Mouse (Mus musculus) c-Kit-positive CD71-positive TER-119-positive erythroid progenitor cells, embryonic 14.5 days (primary cell): Measurements from ENCODE around the gene Inpp5d.

Experiments
- DNase-seq: peaks from one replicate; pipeline ENCODE4 v3.0.0-alpha.2; 2013; ENCODE audit warnings: low spot score

The Inpp5d gene

DNA sequence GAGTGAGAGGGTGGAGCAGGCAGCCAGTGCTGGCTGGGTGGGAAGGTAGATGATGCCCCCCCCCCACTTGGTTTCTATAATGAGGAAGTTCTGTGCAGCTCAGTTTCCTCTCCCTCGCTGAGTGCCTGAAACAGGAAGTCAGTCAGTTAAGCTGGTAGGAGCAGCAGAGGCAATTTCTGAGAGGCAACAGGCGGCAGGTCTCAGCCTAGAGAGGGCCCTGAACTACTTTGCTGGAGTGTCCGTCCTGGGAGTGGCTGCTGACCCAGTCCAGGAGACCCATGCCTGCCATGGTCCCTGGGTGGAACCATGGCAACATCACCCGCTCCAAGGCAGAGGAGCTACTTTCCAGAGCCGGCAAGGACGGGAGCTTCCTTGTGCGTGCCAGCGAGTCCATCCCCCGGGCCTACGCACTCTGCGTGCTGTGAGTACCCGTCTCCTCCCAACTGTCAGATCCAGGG, at the start of gene Inpp5d:
TSS of gene Inpp5d (plus strand) at position 102 of the 458 bp plus-strand sequence.
- no peak for DNase-seq

DNA sequence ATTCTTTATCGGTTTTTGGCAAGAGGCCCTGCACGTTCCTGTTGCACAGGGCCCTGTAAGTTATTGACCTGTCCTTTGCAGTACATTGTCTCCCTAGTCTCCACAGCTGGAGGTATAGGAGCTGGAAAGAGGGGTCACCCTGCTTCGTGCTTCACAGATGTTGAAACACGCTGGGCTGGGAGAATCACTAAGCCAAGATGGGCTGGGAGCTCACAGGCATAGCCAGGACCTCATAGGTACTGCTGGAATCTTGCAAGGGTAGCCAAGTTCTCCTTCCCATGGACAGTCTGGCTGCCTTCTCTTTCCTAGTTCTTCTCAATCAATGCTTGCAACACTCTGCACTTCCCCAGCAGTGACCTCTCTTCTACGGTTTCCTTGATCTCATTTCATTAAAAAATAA, 46.9 kb upstream of the Inpp5d start:
- no peak for DNase-seq

DNA sequence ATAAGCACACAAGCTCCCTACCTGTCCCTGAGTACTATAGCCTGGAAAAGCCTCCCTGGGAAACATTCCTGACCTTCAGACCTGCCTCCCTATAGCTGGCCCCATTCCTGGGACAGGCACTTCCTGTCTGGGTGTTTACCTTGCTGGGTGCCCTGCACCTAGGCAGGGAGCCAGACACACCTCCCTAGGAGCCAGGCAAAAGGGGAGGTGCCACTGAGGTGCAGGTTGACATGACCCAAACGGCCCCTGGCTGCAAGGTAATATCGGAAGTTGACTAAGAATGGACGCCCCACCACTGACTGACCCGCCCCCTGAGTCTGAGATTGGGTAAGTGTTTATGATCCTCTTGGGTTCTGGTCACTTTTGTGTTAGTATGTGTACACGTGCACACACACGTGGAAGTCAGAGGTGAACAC, 46.3 kb upstream of the Inpp5d start, which contains the start of gene Ngef:
TSS of gene Ngef (minus strand) at position 71 of the 416 bp plus-strand sequence.
- DNase-seq = no peak

DNA sequence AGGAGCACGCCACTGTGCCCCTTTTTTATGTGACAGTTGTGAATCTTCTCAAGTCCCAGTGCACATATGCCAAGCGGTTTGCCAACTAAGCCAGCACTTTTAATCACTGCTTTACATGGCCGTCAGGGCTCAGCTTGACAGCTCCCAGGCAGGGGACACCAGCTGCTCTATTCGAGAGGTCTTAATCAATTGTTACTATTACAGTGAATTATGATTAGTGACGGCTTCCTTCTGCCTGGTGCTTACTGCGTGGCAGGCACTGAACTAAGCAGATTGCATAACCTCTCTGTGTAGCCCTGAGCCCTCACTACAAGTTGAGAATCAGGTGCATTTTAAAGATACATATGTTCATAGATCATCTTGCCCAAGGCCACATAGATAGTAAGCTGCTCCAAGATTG, 45.8 kb upstream of the Inpp5d start:
- no peak for DNase-seq

DNA sequence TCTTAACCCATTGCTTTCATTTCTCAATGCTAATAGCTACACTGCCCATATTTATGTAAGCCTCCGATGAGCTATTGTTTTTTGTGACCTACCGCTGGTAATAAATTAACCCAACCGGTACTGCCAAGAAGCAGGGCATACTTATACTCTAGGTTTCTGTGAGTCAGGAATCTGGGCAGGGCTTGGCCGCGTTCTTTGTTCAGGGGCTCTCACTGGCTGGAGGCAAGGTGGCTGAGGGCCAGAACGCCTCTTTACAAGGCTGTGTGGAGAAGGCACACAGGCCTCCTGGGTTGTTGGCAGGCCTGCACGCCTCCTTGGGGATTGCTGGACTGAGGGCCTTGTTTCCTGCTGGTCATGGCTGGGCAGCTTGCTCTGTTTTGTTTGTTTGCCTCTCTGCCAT, 45.3 kb upstream of the Inpp5d start:
- no peak for DNase-seq

DNA sequence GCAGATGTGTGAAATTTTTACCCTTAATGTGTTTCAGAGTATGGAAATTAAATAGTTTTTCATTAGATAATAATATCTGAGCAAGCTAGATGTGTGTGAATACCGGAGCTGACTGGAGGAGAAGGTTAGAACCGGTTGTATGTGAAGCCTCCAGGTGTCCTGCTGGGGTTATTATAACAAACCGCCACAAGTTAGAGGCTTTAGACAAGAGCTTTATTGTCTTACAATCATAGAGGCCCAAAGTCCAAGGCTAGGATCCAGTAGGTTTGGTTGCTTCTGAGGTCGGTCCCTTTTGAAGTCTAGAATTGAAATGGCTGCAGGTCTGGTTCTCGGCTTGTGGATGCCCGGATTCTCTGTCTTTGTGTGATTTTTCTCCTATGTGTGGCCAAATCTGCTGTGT, 41.1 kb upstream of the Inpp5d start:
- no peak for DNase-seq

DNA sequence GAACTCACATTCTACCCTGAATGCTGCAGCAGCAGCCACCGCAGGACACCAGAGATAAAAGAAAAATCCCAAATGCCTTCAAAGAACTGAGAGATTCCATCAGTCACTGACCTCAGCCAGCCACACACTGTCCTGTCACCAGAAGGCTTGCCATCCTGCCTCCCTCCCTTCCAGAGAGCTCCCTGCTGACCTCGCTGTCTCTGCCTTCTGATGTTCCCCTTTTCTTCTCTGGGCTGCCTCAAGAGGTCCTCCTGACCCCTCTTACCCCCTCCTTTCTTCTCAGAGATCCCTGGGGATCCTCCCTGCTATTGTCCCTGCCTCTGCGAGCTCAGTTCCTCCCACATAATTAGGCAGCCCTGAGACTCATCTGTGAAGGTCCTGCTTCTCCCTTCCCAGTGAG, 39.3 kb upstream of the Inpp5d start:
- peak; percentile 5 for DNase-seq

DNA sequence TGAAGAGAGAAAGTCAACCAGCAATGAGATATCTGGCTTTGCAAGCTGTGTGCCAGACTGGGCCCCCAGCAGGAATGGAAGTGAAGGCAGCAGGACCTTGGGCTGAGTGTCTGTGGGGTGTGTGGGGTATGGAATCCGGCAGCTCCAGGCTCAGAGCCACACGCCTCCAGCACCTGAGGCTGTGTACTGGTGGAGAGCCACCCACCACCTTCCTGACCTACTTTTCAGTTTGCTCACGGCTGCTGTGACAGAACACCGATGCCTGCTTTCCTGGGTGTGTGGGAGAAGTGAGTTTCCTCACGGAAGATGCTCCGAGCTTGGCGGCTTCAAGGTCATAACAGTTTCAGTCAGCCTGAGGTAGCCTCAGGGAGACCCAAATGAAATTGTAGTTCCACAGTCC, 30.9 kb upstream of the Inpp5d start:
- no peak for DNase-seq

DNA sequence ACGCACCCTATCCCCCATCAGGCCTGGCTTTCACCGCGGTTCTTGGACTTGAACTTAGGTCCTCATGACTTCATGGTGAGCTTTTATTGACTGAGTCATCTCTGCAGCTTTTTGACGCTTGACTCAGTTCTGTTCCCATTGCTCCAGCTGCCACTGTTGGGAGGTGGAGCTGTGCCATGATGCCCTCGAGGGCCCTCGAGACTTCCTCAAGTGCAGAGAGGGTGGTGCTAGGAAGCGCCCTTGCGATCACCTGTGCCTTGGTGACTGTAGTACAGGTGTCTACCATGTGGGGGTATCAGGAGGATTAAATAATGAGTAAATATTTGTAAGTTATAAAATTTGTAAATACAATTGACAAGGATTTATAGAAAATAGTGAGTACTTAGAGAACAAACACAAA, 30.1 kb upstream of the Inpp5d start:
- no peak for DNase-seq

DNA sequence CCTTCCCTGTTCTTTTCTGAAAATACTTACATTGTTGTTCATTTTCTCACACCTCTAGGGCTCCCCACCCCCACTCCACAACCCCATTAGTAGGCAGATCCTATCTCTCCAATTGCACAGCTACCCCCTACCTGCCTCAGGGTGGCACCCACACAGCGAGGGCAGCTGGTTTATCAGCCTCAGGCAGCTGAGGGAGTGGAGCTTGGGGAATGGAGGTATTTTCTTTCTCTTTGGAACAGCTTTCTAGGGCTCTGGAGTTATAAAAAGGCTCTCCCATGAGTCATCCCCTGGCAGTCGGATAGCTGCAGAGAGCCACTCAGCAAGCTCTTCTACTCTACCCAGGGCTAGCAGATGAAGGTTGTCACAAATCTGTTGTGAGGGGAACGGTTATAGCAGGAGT, 25.9 kb upstream of the Inpp5d start:
- DNase-seq = no peak

DNA sequence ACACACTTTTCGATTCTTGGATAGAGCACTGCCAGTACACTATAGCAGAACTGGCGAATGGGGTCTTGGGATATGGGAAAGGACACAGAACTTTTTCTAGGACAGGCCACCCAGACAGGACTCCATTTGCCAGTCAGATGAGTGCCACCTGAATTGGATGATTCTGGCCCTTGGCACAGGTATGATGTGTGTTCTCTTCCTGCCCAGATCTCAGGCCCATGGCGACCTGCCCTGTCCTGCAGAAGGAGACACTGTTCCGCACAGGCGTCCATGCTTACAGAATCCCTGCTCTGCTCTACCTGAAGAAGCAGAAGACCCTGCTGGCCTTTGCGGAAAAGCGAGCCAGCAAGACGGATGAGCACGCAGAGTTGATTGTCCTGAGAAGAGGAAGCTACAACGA, 25.4 kb upstream of the Inpp5d start:
- no peak for DNase-seq

DNA sequence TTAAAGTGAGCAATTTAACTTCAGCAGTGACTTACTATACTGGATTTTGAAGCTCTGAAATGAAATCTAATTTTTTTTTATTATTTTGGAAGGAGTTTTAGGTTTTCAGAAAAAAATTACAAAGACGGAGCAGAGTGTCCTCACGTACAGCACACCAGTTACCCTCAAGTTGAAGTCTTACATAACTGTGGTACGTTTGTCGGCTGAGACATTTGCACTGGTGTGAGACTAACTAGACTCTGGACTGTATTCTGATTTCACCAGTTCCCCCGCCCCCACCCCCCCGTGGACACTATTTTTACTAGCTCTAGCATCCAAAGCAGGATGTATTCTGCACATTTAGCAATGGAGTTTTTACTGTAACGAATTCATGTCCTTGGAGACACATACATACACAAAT, 19.6 kb upstream of the Inpp5d start:
- DNase-seq = no peak

DNA sequence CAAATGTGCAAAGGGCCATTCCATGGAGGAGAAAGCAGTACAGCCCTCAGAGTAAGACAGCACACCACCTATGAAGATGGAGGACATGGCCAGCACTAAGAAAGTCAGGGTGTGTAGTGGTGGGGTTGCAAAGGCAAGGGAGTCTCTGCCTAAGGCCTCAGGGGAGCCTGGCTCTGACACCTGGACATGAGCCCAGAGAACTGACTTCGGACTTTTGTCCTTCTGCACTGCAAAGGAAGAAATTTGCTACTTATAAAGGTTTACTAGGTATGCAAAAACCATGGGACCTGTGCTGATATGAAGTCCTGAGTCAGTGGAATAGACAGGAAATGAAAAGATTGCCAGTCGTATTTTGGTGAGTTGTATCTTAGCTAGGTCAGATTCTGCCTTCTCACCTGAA, 18.3 kb upstream of the Inpp5d start:
- no peak for DNase-seq

DNA sequence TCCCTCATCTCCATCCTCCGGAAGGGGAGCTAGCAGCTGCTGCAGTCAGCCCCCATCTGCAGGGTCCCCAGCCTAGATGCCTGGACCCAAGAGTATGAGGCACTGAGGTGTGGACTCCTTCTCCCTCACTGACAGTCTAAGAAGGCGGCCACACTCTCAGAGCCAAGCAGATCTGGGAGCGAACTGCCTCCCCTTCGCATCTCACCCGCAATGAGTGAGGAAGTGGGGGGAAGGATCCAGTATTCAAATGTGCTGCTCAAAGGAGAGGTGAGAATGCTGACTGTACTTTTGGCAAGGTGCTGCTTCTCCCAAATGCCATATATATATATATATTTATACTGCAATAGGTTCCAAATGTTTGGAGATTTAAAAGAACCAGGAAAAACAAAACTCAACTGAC, 16.7 kb upstream of the Inpp5d start:
- no peak for DNase-seq

DNA sequence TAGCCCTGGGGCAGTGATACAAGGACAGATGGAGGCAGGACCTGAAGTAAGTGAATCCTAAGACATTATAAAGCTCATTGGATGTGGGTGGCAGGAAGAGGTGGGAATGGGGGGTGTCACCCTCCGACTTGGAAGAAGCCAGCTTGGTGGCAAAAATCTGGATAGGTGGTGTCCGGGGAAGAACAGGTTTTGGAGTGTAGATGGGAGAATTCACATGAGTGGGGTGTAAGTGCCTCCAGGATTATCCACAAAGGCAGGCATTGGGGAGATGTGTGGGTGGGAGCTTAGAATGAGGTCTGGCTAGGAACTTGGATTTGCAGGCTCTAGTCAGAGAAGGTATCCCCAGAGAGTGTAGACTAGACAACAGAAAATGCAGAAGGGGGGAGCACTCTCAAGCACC, 14.8 kb upstream of the Inpp5d start:
- DNase-seq = no peak

DNA sequence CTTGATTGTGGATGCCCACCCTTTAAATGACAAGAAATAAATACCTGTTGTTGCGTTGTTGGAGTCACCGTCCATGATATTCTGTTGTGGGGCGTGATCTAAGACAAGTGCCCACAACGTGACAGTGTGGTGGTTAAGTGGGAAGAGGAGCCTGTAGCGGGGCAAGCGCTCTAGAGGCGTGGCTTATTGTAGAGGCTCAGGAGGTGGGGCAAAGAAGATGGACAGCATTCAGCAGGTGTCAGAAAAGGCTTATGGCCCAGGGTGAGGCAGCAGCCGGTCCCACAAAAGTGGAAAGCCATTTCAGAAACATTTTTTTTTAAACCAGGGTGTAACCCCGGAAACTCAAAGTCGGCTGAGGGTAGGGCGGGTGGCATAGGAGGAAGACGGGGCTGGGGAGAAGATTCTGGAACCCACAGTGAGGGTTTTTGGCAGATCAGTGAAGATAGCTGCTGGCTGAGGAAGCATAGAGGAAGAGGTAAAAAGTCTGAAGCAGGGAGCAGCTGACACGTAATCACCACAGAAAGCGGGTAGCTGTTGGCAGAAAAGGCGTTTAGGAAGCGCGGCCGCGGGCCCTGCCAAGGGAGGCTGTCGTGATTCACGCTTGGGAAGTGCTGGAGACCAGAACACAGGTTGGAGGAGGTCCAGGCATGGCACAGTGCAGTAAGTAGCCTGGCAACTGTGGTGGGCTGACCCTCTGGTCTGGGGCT, 12.6 kb upstream of the Inpp5d start:
- DNase-seq = no peak

DNA sequence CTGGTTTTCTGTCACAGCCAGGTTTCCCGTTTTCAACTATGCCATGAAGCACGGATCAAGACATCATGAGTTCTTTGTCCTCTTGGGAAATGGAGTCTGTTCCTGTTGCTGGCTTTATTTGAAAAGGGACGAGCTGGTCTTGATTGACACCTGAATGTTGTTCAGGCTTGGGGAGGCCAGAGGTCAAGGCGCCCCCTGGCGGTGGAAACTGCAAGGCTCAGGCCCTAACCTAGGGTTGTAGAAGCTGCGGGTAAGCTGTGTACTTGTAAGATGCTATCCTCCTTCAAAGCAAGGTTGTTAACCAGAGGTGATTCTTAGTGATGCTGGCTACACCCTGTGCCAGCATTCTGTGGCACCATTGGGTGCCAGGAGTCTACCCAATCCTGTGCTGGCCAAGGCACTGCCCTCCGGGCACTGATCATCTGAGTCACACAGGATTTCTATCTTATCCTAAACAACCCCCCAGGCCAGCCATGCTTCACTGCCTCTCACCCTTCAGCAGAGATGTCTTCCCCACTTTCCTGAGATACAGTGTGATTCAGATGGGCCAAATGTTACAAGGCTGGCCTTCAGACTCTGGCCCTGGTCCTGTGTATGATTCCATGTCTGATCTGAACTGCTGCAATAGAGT, 11.6 kb upstream of the Inpp5d start:
- no peak for DNase-seq

DNA sequence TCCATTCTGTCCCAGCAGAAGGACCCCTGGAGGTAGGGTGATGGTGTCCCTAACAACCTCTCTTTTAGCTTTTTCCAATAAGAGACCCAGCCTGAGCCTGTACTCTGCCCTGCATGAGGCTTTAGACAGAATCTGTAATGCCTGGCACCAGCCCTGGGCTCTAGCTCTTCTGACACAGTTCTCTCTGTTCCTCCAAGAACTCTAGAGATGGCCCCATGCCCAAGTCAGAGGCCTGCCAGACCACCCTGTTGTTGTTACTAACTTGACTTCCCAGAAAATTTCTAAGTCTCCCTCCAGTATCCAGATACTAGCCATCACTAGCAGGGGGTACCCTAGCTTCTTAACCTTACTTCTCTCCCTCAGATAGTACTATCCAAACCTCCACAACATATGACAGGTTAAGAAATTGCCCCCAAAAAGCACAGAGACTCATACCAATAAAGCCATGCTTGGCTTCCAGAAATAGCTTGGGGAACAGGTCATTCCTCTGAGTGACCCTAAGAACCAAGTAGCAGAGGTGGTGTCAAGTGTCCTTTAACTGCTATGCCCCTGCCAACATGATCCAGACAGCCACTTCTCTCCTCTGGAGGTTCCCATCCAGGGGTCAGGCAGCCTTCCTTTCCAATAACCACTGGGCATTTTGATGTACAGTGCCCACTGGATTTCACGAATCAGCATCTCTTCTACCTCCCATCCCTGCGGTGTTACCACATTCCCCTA, 5.4 kb upstream of the Inpp5d start:
- no peak for DNase-seq

DNA sequence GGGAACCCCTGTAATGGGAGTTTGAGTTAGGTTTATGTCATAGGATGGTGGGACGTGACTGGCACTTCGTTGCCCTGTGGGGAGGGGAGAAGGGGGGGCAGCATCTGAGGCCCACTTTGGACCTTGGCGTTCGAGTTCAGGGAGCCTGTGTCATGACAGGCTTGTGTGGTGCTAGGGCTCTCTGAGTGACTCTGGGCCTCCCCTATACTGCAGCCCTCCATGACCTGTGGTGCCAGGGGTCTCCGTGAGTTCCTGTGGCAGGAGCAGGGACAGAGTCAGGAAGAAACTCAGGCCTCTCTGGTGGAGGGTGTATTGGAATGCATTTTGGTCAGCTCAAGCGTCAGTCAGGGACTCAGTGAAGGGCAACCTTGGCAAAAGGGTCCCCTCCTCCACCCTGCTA, 581 bp downstream of the Inpp5d start:
- no peak for DNase-seq

DNA sequence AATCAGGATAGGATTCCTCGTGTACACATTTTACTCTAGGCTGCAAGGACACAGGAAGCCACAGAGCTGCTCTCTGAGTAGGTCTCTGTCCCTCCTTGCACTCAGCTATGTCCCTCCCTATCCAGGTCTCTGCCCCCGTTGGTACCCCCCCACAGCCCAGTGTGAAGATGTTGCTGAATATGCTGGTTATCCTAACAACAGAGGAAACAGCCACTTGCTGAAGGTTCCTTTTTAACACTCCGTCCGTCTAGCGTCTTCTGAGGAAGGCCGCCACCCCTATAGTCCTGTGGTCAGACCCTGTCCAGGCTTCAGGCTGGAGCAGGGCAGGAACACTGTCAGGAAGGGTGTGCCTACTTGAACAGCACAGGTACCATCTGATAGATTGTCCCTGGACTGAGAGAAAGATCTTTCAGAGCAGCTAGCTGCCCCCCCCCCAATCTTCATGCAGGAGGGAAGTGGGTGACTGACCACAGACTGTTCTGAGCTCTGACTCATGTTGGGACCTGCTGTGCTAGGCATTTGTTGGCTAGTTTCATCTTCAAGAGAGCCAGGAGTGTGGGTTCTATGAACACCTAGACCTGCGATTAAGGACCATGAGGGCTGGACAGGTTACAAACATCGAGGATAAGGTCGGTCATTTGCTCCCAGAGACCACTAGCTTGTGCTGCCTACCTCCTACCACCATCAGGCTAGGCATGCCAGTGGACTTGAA, 1.2 kb downstream of the Inpp5d start:
- DNase-seq = no peak

DNA sequence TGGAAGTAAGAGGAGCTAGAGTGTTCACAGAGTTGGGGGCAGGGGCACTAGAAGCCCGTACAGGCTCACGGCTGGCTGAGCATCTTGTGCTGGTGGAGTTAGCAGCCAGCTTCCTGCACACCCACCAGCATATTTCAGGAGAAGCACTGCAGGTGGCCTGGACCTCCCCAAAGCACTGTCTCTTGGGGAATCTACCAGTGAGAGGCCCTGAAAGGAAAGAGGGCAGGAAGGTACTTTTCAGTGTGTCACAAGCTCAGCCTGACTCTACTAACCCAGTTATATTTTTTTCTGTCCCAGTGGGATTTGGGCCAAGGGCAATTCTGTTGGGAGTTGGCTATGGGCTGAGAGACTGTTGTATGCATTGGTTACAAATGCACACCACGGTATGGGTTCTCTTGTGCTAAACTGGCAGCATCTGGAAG, 1.8 kb downstream of the Inpp5d start:
- no peak for DNase-seq

DNA sequence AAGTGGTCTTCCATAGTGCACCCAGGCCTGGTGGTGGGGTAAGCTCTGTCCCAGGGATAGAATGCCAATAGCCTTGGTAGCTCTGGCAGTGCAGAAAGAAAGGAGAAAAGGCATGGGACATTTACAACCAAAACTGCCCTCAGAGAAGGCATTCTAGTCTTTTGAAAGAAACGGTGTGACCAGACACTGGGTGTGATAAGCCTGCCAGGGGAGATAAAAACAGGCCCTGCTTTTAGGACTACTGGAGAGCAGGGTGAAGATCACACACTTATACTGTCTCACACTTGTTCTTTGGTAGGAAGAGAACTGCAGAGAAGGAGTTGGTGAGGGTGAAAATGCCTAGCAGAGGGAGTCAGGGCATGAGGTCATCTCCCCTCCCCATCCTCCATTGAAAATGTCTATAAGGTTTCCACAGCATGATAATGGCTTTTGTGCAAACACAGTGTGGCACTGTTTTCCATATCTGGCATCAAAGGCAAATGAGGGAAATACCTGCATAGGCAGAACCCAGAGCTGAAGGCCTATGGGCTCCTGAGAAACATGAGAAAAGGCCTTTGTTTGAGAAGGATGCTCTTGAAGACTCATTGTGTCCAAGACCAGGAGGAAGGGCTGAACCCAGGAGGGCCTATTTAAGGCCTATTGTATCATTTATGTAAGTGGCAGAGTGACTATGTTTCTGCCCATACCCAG, 4.0 kb downstream of the Inpp5d start:
- no peak for DNase-seq
